Mouse (Mus musculus) lung, postnatal 4 days (tissue): ENCODE results near the gene Dusp1.
A peak's percentile ranks its signal among the peaks of the same experiment; 100 is the strongest.

Experiments
- DNase-seq, 2 experiments: peaks; one replicate each; pipeline ENCODE4 v3.0.0; 2021

Gene Dusp1

DNA sequence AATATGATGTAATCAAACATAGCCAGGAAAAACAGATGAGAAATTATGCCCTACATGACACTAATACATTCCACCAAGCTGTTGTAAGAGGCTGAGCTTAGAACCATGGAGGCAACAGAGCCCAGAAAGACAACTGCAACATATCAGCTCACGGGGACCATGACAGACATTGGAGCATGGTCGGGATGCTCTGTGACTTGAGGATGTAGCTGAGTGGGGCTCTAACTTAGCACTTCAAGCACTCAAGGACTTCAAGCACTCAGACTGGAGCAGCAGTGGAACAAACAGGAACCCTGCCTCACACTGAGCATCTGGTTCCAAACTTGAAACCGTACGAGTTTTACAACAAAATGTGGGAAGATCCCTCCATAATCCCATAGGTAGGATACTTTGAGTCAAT lies 46.3 kb downstream of the Dusp1 start:
- peak in 1 of 2 experiments; percentile 33 for DNase-seq

DNA sequence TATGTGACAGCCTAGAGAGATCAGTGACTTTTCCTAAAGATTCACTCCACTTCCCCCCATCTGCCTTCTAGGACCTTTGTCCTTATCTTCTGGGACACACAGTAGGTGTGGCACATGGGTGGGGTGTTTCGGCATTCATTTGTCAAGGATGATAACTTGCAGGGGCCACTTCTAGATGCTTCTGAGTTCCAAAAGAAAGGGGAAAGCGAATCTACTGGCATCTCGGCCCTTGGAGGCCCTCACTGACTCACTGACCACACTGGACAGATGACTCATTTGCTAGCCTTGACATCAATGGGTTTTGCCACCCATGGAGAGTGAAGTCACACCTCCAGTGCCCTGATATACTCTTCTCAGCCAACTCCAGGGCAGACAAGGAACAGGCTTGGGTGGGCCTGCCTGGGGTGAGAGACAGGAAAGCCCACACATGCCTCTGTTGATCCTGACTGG lies 47.3 kb downstream of the Dusp1 start:
- DNase-seq = peak in 1 of 2 experiments; percentile 25

DNA sequence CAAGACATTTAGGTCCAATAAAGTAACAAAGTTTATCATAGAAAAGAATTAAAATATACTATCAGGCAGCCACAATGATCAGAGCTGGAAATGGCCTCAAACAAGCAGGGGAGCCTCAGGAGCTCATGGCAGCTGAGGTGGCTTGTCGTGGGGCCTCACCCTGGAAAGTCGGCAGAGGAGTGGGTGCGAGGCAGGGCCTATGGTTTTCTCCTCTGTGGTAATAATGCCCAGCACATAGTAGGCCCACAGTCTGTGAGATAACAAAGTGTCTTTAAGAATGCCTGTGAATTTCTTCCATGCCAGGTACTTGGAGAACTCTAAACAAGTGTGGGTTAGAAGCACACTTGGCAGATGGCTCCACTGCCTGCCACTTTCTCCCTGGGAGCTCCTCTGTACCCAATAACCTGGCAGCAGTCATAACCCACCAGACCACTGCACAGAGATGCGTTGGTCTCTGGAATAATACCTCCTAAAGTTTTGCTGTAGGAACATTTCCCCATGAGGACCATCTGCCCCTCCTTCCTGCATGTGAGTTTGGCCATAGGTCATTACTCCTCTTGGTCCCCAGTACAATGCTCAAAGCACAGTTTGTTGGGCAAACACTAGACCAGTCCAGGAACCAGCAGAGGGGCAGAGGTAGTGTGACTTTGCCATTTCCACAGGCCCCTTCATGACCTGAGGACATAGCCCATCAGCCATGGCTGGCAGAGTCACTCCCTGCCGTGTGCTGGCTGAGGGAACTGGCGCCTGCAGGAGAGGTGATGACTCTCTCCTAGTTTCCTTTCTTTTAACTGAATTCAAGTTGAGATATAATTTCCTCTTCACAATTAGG lies 48.3 kb downstream of the Dusp1 start:
- peak in 1 of 2 experiments; percentile 23 for DNase-seq

DNA sequence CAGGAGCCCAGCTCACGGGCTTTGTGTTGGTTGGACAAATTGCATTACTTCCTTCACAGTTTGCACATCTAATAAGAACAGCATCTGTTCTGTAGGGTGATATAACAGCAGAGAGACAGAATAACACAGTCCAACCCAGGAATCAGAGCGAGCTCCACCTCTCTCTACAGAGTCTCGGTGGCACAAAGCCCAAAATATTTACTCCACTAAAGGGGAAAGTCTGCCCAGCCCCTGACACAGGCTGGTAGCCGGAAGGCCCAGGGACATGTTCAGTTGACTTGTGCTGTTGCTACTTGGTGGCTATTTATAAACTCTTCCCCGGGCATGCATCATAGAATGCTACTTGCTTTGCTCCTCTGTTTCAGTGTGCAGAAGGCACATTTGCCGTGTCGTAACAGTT lies 49.0 kb downstream of the Dusp1 start:
- peak in 1 of 2 experiments; percentile 43 for DNase-seq

DNA sequence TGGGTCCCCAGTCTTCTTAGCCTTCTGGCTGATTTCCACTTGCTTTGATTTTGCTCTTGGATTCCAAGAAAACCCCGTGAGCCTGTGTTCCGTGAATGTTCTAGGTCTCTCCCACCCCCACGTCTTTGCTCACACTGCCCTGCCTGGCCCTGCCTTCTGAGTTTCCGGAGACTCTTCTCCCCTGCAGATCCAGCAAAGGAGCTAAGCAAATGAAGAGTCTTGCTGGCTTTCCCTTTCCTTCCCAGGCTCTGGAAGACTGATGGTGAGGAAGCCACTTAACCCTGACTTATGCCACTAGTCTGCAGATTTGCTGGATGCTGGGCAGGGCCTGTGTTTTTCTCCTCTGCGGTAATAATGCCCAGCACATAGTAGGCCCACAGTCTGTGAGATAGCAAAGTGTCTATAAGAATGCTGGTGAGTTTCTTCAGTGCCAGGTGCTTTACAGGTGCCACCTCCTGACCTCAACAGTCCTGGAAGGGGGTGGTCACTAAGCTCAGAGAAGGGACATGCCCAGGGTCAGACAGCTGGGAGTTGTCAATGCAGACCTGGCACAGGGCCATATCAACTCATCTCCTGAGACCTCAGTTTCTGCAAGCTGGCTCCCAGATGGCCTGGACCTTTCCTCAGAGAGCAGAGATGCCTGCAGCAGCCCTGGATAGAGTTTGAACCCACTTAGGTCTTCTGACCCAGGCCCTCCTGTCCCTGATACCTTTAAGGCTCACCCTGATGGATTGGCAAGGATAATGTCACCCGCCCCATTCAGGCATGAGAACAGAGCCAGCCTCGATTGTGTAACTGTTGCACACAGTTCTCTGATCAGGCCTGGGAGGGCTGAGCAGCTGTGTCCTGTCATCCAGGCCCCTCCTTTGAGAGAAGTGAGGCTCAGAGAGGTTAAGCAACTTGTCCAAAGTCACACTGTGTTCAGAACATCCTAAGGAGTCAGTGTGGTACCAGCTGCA lies 49.8 kb downstream of the Dusp1 start:
- DNase-seq = peak; percentile 61 to 80

DNA sequence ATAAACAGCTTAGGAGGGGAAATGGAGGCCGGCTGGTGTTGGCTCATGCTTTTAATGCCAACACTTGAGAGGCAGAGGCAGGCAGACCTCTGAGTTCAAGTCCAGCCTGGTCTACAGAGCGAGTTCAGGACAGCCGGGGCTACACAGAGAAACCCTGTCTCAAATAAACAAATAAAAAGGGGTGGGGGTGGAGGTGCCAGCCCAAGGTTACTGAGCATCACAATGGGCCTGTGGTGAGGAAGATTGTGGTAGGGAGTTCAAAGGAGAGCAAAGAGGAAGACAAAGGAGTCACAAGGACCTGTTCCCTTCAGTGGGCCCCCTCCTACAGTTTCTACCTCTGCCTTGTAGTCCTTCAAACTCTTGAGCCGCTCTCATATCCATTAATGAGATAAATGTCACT lies 50.7 kb downstream of the Dusp1 start:
- DNase-seq = peak in 1 of 2 experiments; percentile 6

DNA sequence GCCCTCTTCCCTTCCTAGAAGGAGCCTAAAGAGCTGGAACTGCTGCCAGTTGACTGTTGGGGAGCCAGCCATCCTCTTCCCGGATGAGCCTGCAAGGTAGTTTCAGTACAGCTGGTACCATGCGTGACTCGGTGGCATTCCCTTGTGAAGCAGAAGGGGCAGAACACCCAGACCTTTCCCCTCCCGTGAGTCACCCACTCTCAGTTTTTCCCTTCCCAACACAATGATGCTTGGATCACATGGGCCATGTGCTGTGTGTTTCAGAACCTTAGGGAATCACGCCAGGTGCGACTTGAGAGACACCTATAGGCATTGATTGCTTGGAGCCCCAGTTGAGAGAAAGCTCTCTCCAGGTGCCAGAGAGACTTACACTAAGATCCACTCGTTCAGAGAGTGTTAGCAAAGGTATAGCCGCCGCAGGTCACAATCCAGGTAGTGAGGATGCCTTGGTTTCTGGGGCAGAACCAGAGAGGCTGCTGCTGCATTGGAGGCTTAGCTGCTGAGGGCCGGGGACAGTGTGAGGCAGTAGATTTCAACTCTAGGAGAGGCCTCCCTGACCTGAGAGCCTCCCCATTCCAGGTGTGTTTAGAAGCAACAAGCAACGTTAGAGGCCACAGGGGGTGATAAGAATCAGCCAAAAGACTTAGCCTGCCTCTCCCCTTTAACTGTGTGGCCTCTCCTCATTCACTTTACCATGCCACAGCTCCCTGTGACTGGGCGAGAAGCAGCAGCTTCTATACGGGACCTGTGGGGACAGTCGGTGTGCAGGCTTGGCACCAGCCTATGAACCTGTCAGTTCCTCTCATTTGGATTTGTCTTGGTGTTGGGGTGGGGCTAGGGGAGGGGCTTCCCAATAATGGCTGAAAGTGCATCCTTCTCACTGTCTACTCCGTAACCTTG lies 51.5 kb downstream of the Dusp1 start:
- DNase-seq = peak in 1 of 2 experiments; percentile 26

DNA sequence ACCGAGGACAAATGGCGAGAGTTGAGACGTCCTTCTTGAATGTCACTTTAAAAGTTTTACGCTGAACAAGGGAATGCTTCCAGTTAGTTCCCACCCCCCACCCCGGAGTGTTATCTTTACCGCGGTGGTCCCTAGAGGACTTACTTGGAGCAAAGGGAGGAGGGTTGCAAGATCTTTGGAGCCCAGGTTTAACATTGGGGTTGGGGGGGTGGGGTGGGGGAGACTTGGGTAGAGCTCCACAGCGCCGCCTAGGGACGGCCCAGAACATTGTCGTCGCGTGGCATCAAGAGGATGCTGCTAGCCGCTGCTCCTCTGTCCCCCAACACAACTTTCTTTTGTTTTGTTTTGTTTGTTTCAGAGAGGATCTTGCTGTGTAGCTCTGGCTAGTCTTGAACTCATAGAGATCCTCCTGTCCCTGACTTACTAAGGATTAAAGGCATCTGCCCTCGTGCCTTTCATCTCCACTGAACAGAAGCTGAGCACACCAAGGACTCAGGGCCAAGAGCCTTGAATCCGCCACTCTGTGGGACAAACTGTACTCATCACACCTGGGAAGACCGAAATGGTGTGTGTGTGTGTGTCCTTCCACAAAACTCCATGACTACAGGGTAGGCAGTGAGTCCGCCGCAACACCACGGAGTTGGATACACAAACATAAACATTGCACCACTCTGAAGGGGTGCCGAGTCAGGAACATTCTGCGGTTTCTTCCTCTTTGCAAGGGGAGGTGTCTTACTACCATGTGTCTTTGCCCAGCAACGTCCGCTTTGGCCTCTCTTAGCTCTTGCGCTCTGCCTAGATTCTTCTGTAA lies 52.8 kb downstream of the Dusp1 start:
- peak; percentile 78 to 83 for DNase-seq

DNA sequence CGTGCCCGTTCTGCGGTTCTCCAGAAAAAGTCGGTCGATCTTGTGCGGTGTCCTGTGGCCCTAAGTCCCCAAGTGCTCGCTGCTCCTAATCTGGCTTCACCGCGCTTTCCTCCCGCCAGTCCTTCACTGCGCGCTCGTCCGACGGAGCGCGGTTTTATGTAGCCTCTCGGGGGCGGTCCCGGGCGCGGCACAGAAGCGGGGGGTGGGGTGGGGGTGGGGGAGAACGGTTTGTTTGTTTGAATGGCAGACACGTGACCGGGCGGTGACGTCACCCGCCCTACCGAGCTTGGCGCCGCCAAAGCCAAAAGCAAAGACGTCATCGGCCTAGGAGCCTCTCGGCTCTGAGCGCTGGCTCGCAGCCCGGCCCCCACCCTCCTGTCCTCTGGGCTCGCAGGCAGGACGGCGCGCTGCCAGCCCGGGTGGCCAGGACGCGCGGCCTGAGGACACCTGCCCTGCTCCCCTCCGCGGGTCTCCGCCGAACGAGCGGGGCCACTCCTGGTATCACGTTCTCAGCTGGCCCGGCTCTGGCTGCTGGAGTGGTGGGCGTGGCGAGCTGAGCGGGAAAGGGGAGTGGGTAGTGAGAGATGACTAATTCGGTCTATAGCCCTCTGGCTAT lies 53.5 kb downstream of the Dusp1 start:
- DNase-seq = peak; percentile 97 to 99

DNA sequence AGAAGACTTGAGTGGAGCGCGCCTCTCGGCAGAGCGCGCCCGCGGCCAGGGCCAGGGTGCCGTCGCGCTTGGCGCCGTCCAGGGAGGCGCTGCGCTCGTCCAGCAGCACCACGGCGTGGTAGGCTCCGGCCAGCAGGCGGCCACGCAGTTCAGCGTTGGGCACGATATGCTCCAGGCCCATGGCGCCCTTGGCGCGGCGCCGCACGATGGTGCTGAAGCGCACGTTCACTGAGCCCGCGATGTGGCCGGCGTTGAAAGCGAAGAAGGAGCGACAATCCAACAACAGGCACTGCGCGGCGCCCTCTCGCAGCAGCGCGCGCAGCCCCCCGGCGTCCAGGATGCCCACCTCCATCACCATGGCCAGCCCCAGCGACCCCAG lies 54.0 kb downstream of the Dusp1 start:
- DNase-seq = peak; percentile 90 to 93

DNA sequence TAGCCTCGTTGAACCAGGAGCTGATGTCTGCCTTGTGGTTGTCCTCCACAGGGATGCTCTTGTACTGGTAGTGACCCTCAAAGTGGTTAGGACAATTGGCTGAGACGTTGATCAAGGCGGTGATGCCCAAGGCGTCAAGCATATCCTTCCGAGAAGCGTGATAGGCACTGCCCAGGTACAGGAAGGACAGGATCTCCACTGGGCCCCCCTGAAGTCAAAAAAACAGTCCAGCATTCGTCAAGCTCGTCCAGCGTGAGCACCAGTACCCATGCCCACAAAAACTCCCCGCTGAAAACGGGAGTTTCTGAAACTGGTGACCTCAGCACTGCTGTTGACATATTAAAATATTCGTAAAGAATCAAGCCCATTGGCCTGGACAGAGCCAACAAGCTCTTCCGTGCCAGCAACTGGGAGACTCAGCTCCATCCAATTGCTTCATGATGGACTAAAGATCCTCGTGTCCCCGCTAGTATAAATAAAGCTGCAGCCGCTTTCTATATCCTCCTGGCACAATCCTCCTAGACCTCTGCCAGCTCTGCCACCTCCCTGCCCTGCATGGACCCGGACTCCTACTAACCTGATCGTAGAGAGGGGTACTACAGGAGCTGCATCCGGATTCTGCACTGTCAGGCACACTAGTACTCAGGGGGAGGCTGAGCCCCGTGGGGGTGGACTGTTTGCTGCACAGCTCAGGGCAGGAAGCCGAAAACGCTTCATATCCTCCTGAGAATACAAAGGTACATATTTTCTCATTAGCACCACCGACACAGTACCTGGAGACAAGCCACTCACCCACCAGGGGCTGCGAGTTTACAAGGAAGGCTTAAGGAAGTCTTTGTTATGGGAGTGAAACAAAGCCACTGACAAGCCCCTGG lies 54.7 kb downstream of the Dusp1 start:
- DNase-seq = peak; percentile 65 to 76

DNA sequence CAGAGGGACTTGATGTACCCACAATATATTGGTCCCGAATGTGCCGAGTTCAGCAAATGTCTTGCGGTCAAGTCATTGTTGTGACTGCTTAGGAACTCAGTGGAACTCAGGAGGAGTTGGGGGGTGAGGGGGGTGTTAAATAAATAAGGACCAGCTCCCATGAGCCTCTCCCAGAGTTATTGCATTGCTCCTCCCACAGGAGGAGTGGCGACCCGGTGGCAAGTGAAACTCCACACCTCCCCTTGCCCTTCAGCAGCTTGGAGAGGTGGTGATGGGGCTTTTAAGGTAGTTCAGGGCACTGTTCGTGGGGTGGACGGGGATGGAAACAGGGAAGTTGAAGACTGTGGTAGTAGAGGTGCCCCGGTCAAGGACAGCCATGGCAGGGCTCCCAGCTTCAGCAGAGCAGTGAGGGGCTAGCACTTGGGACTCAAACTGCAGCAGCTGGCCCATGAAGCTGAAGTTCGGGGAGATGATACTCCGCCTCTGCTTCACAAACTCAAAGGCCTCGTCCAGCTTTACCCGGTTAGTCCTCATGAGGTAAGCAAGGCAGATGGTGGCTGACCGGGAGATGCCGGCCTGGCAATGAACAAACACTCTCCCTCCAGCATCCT lies 55.8 kb downstream of the Dusp1 start:
- DNase-seq = peak; percentile 55 to 68

DNA sequence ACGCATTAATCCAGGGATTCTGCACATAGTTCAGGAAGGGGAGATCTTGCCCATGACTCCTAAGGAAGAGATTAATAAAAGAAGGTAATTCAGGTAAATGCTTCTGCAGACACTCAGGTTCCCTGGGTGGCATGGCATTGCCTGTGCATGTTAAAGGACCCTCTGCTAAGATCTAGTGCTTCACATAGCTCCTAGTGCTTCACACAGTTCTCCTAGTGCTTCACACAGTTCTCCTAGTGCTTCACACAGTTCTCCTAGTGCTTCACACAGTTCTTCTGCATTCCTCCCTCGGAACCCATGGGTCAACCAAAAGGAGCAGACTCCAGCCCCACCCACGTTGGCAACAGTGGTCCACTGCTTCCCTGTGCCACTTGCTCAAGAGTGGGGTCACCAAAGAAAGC lies 56.7 kb downstream of the Dusp1 start:
- DNase-seq = peak in 1 of 2 experiments; percentile 22

DNA sequence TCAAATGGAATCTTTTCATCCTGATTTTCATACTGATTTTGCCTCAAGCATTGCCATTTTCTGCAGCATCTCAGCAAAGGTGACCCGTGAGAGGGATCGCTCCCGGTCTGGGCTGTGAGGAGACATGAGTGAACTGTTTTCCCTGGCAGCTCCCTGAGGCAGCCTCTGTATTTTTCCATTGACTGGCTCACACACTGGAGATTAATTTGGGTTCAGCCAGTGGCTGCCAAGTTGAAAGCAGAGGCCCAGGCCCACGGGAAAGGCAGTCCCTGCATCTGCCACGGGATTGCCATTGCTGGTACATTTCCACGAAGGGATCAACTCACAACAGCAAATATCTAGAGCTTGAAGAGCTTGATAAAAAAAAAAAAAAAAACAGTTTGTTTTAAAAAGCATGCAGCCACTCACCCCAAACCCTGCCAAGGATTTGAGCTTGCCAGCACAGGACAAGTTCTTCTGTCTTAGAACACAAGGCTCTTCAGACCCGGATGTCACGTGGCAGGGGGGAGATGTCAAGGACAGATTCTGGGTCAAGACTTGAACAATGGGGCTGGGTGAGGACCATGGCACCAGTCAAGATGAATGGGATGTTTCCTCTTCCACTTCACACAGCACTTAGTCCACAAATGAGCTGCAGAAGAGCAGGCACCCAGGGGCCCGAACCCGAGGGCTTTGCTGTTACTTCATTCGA lies 57.8 kb downstream of the Dusp1 start:
- peak; percentile 83 to 91 for DNase-seq

DNA sequence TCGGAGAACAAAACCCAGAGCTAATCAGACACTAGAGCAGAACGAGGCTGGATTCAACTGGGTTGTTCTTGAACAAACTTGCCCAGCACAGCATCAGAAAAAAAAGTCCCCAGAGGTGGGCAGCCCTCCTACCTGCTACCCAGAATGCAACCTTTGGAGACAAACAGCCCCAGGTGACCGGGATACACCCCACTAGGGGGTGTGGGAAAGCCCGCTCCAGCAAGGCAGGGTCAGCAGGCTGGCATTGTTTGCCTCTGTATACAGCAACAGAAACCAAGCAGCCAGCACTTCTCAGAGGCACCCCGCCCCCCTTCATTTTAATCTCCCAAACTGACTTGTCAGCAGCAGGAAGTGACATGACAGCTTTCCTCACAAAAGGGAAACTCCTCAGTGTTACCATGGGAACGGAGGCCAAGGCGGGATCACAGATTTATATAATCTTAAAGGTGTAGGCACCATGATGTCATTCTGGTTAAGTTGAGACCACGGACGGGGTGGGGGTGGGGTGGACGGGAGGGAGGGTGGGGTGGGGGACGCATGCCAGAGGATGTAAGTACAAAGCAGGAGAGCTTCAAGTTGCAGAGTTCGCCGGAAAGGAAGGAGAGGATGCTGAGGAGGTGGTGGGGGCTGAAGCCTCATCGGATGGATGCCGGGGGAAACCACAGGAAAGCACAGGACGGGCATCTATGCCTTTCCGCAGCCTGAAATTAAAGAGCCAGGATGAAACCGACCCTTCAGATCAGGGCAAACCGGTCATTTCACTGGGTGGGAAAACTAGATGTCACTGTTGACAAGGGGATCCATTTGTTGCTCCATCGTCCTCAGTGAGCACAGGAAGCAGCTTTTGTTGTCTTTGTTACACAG lies 58.9 kb downstream of the Dusp1 start:
- DNase-seq = peak; percentile 90 to 92

DNA sequence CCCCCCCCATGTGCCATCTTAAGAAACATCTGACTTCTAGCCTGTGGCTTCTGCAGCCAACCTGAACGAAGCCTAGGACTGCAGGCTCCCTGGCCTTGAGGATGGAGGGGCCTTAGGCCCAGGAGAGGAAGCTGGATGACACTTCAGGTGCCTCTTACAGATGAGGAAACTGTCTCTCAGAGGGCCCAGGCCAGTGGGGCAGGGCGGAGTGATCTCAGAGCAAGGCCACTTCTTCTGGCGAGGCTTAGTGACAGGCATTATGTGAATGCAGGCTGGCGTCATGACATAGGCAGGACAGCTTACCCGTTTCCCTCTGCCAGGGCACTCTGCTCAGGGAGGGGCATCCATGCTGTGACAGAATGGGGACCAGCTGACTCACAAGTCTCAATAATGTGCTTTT lies 60.1 kb downstream of the Dusp1 start:
- DNase-seq = peak; percentile 43 to 54

DNA sequence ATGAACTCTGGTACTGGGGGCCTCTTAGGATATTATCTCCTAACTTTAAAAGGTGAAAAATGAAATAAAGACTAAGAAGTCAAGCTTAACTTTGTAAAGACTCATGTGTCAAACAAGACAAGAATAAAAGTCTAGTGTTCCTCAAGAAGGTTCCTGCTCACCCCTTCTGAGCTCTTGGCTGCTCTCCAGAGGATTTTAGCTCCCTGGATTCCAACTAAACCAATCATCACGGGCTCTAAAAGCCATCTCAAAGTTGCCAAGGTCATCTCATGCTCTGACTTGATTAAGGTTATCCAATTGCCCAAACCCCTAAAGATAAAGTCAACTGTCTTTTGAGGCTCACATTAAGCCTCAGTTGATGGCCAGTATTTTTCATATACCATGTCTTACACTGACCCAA lies 63.3 kb downstream of the Dusp1 start:
- no peak for DNase-seq

DNA sequence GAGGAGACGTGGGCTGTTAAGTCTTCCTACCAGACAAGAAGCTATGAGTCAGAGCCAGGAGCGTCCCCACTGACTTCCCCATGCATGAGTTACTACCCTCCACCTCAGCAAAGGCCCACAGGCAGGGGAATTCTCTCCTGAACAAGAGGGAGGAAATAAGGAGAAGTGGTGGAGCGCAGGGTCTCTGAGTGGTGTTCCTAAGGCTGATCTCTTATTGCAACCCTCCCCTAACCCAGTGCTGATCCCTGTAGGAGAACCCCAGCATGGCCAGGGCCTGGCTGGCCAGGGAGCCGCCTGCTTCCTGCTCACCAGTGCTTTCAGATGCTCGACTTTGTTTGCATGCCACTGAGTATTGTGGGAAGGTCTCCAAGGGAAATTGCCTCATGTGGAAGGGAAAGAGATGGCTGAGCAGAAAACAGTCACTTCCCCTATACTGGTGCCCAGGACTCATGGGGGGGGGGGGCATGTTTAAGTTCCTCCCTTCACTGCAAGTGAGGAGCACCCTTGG lies 64.5 kb downstream of the Dusp1 start:
- peak; percentile 78 to 84 for DNase-seq
